ENCODE assay signal across 8 mouse cellular contexts in genomic region chr12:25100411-25101217, GRCm38 (mm10). TPM values are rescaled to one million over a fixed set of nuclear protein-coding genes. Genes with fewer than 3 reads are reported as not detected.
DNase-seq lines count a peak whose midpoint lies in the region; ATAC-seq lines count a peak whose summit lies in the region.

No protein-coding gene starts in this region.

- no peaks in the 10 kb centered on the region; the same call in 1 of the 2 replicates for H3K9me3 ChIP-seq in erythroblast, embryonic 14.5 days (ENCODE audit: control insufficient read depth, low read length)
- no peaks in the 10 kb centered on the region for H3K9me3 ChIP-seq in intestine, embryonic 15.5 days
- H3K9me3 ChIP-seq in limb, embryonic 12.5 days = no peaks in the 10 kb centered on the region
- no peaks in the 10 kb centered on the region for H3K9me3 ChIP-seq in midbrain, embryonic 15.5 days

- H3K27ac ChIP-seq in intestine, embryonic 15.5 days = peak overlapping the region; percentile 97
- peak overlapping the region; percentile 99 for H3K27ac ChIP-seq in limb, embryonic 12.5 days
- peak overlapping the region; percentile 93 for H3K27ac ChIP-seq in midbrain, embryonic 15.5 days

- ATAC-seq in erythroblast, adult 5-6 weeks (replicated peaks; ENCODE audit: low FRiP score, poor library complexity, severe bottlenecking) = no peak
- no peak for ATAC-seq in intestine, embryonic 15.5 days
- ATAC-seq in limb, embryonic 12.5 days (ENCODE audit: insufficient number of reproducible peaks, insufficient read depth, low FRiP score, low TSS enrichment, low read depth) = no peak
- no peak for ATAC-seq in midbrain, embryonic 15.5 days (replicated peaks)

- peak overlapping the region; percentile 68 for H3K9ac ChIP-seq in intestine, embryonic 15.5 days
- H3K9ac ChIP-seq in limb, embryonic 12.5 days (replicated peaks) = peak overlapping the region; percentile 76
- peak overlapping the region; percentile 70 for H3K9ac ChIP-seq in midbrain, embryonic 15.5 days

- H3K4me3 ChIP-seq in erythroblast, embryonic 14.5 days (replicated peaks) = peak overlapping the region; percentile 22
- peak overlapping the region; percentile 52 for H3K4me3 ChIP-seq in intestine, embryonic 15.5 days (replicated peaks)
- peak overlapping the region; percentile 59 for H3K4me3 ChIP-seq in limb, embryonic 12.5 days (replicated peaks)
- H3K4me3 ChIP-seq in midbrain, embryonic 15.5 days = peak overlapping the region; percentile 71

- H3K27me3 ChIP-seq in erythroblast, embryonic 14.5 days (ENCODE audit: control insufficient read depth) = peaks cover 68% of the 10 kb centered on the region
- no peaks in the 10 kb centered on the region for H3K27me3 ChIP-seq in intestine, embryonic 15.5 days (replicated peaks)
- no peaks in the 10 kb centered on the region for H3K27me3 ChIP-seq in limb, embryonic 12.5 days
- H3K27me3 ChIP-seq in midbrain, embryonic 15.5 days (replicated peaks) = no peaks in the 10 kb centered on the region

- DNase-seq in cerebellum, postnatal 10 days = peak; percentile 60 to 71
- DNase-seq in gastrocnemius, postnatal 10 days = peak; percentile 53
- peak; percentile 81 for DNase-seq in testis, postnatal 10 days (ENCODE audit: low spot score)

- H3K36me3 ChIP-seq in erythroblast, embryonic 14.5 days (ENCODE audit: control insufficient read depth) = no peaks in the 10 kb centered on the region
- no peaks in the 10 kb centered on the region for H3K36me3 ChIP-seq in intestine, embryonic 15.5 days
- no peaks in the 10 kb centered on the region for H3K36me3 ChIP-seq in limb, embryonic 12.5 days
- no peaks in the 10 kb centered on the region for H3K36me3 ChIP-seq in midbrain, embryonic 15.5 days (replicated peaks)

- WGBS in intestine, embryonic 15.5 days = under 1% methylated on average over 59 of the region's 59 CpGs
- WGBS in limb, embryonic 12.5 days = under 1% methylated on average over 58 of the region's 59 CpGs
- WGBS in midbrain, embryonic 15.5 days = under 1% methylated on average over 58 of the region's 59 CpGs

- H3K4me1 ChIP-seq in erythroblast, embryonic 14.5 days (ENCODE audit: control insufficient read depth) = peaks cover 5% of the 10 kb centered on the region
- H3K4me1 ChIP-seq in intestine, embryonic 15.5 days (replicated peaks) = peaks cover 13% of the 10 kb centered on the region
- H3K4me1 ChIP-seq in limb, embryonic 12.5 days (replicated peaks) = peaks cover 36% of the 10 kb centered on the region
- peaks cover 48% of the 10 kb centered on the region for H3K4me1 ChIP-seq in midbrain, embryonic 15.5 days

- H3K4me2 ChIP-seq in intestine, embryonic 15.5 days (replicated peaks) = peak overlapping the region; percentile 90
- H3K4me2 ChIP-seq in limb, embryonic 12.5 days = peak overlapping the region; percentile 80
- H3K4me2 ChIP-seq in midbrain, embryonic 15.5 days = peak overlapping the region; percentile 96

RNA-seq across cellular contexts. Expression of gene Id2, which starts 3.7 kb away (rescaled TPM):
- 0.06 TPM in 1 of 2 replicates, not detected in the other for polyA plus RNA-seq in erythroblast, embryonic 14.5 days (2012)
- total RNA-seq in erythroblast, adult 5-6 weeks (2015; ENCODE audit: low replicate concordance) = 49.2 and 51.4 TPM in 2 replicates
- 22.7 and 30.4 TPM in 2 replicates for total RNA-seq in erythroblast, adult 5-6 weeks (2017; ENCODE audit: low replicate concordance)
- total RNA-seq in gastrocnemius, postnatal 10 days (2021) = 10 to 100 TPM; 11.4 to 12.8 TPM
- polyA plus RNA-seq in intestine, embryonic 15.5 days (2015; fragmentation: Nextera tagmentation; extraction: Ambion mirVana) = 360 and 449 TPM in 2 replicates
- 370 and 373 TPM in 2 replicates for polyA plus RNA-seq in limb, embryonic 12.5 days (2016; fragmentation: Nextera tagmentation; extraction: Ambion mirVana)
- polyA plus RNA-seq in midbrain, embryonic 15.5 days (2015; fragmentation: Nextera tagmentation; extraction: Ambion mirVana) = 138 TPM in 2 replicates

Comparison
In these comparisons a context has a peak if more than half of its experiments do, and no peak if none do; other contexts are left out.
1. RNA of gene Id2, which starts 3.7 kb away (polyA plus RNA-seq): 360 to 449 TPM in intestine, embryonic 15.5 days, 370 to 373 TPM in limb, embryonic 12.5 days and 138 TPM in midbrain, embryonic 15.5 days; 0.06 TPM in erythroblast, embryonic 14.5 days; every median in the first group is over 100 times any median in the second.
2. Peak in every context shown above with its lines, with median percentiles within 50 percentile points of each other: H3K4me3 ChIP-seq, DNase-seq, H3K27ac ChIP-seq, H3K4me2 ChIP-seq and H3K9ac ChIP-seq.